Mouse (Mus musculus): ENCODE results near the gene Ahsa2. TPM values are rescaled to one million over a fixed set of nuclear protein-coding genes. Genes with fewer than 3 reads are reported as not detected.
"Not testable (repeated sequence)": the region's sequence is repeated elsewhere in the genome, so short reads cannot be mapped to it uniquely, and the experiment has no call there.

Gene Ahsa2
- polyA plus RNA-seq, 2 experiments = 73.2 to 77.9 TPM

DNA sequence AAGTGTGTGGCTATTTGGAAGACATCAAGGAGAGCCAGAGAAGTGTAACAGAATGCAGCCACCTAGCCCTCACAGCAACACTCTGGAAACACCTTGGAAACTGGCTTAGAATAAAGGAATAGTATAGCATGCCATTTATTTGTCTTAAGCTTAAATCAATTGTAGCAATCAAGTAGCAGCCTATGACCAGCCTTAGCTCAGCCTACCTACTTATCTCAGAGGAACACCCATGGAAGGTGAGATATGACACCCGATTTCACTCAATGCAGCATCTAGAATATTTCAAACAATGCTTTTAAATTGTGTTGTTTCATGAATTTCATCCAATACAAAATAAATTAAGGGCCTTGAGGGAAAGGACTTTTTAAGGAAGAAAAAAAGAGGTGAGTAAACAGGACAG, 7.9 kb downstream of the Ahsa2 start:
- H3K9ac ChIP-seq (ENCODE audit: low read depth, low read length, severe bottlenecking) = no peak overlapping the region
- 91% methylated on average over 1 of the region's 1 CpGs for WGBS
- no peak overlapping the region for H3K27ac ChIP-seq (replicated peaks; ENCODE audit: low read depth, low read length)
- H3K27me3 ChIP-seq (ENCODE audit: control insufficient read depth, insufficient read depth, low read length) = no peaks in the 10 kb centered on the region
- H3K4me2 ChIP-seq (replicated peaks; ENCODE audit: low read depth, low read length, severe bottlenecking) = no peak overlapping the region
- ATAC-seq (ENCODE audit: low FRiP score, low read depth) (no peak), DNase-seq (ENCODE audit: low spot score) (no peak)
- no peaks in the 10 kb centered on the region for H3K9me3 ChIP-seq (ENCODE audit: control insufficient read depth, low read length)
- TF ChIP-seq POLR2A (IDR thresholded peaks at IDR 0.05; ENCODE audit: borderline replicate concordance, extremely low read depth, insufficient read depth, insufficient read length) = no peak
- no peak overlapping the region for H3K4me3 ChIP-seq (replicated peaks; ENCODE audit: low read length)
- no peaks in the 10 kb centered on the region for H3K4me1 ChIP-seq (ENCODE audit: control insufficient read depth, insufficient read depth, low read length)
- peaks cover 93% of the 10 kb centered on the region for H3K36me3 ChIP-seq (ENCODE audit: control insufficient read depth, insufficient read depth, low read length)

DNA sequence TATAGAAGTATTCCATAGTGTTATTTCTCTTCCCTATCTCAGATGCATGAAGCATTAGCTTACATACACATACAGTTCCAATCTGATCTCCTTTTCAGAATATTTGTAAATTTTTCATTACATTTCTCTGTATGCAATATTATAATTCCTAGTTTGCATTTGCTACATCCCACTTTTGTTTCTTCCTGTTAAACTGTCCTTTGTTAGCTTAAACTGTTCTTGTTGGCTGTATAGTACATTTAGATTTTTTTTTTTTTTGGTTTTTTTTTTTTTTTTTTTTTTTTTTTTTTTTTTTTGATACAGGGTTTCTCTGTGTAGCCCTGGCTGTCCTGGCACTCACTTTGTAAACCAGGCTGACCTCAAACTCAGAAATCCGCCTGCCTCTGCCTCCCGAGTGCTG, 32.0 kb downstream of the Ahsa2 start:
- not testable (repeated sequence) for ATAC-seq (ENCODE audit: low FRiP score, low read depth)

More for the DNA sequence above, 32.0 kb downstream of the Ahsa2 start:
- H3K4me3 ChIP-seq (replicated peaks; ENCODE audit: low read length); H3K4me1 ChIP-seq (ENCODE audit: control insufficient read depth, insufficient read depth, low read length); H3K27me3 ChIP-seq (ENCODE audit: control insufficient read depth, insufficient read depth, low read length); H3K9ac ChIP-seq (ENCODE audit: low read depth, low read length, severe bottlenecking); H3K27ac ChIP-seq (replicated peaks; ENCODE audit: low read depth, low read length); DNase-seq (ENCODE audit: low spot score); H3K9me3 ChIP-seq (ENCODE audit: control insufficient read depth, low read length); H3K4me2 ChIP-seq (replicated peaks; ENCODE audit: low read depth, low read length, severe bottlenecking): not testable (repeated sequence)
- peaks cover 63% of the 10 kb centered on the region for H3K36me3 ChIP-seq (ENCODE audit: control insufficient read depth, insufficient read depth, low read length)
- 97% methylated on average over 2 of the region's 2 CpGs for WGBS

Small RNA genes within 50 kb of the gene (microRNA-seq; reads per million reads assigned to microRNA genes)
- not detected for gene Gm47279

Other genes with a start within 250 kb of the Ahsa2 start
- gene Xpo1, start 242.0 kb downstream of the Ahsa2 start, polyA plus RNA-seq (2012; rRNA removed) = 88.8 and 105 TPM in 2 replicates
- 113 and 120 TPM in 2 replicates for gene Xpo1, start 242.0 kb downstream of the Ahsa2 start, polyA plus RNA-seq (2014; fragmentation: Nextera tagmentation; extraction: Ambion mirVana)
- gene Usp34, start 191.1 kb downstream of the Ahsa2 start, polyA plus RNA-seq (2012; rRNA removed) = 36.7 and 37.4 TPM in 2 replicates
- gene Usp34, start 191.1 kb downstream of the Ahsa2 start, polyA plus RNA-seq (2014; fragmentation: Nextera tagmentation; extraction: Ambion mirVana) = 42.6 and 42.9 TPM in 2 replicates
- gene 1700093K21Rik, start 23.1 kb upstream of the Ahsa2 start, polyA plus RNA-seq (2012; rRNA removed) = 0.41 and 0.60 TPM in 2 replicates
- gene 1700093K21Rik, start 23.1 kb upstream of the Ahsa2 start, polyA plus RNA-seq (2014; fragmentation: Nextera tagmentation; extraction: Ambion mirVana) = 0.26 TPM in 1 of 2 replicates, not detected in the other
- 8.6 and 10.6 TPM in 2 replicates for gene 0610010F05Rik, start 135.6 kb upstream of the Ahsa2 start, polyA plus RNA-seq (2012; rRNA removed)
- gene 0610010F05Rik, start 135.6 kb upstream of the Ahsa2 start, polyA plus RNA-seq (2014; fragmentation: Nextera tagmentation; extraction: Ambion mirVana) = 22.1 and 22.4 TPM in 2 replicates
- gene Pus10, start 167.6 kb upstream of the Ahsa2 start, polyA plus RNA-seq (2012; rRNA removed) = 12.2 and 14.4 TPM in 2 replicates
- gene Pus10, start 167.6 kb upstream of the Ahsa2 start, polyA plus RNA-seq (2014; fragmentation: Nextera tagmentation; extraction: Ambion mirVana) = 23.5 and 23.8 TPM in 2 replicates
- 13.0 and 15.2 TPM in 2 replicates for gene Pex13, start 167.9 kb upstream of the Ahsa2 start, polyA plus RNA-seq (2012; rRNA removed)
- gene Pex13, start 167.9 kb upstream of the Ahsa2 start, polyA plus RNA-seq (2014; fragmentation: Nextera tagmentation; extraction: Ambion mirVana) = 36.3 and 44.4 TPM in 2 replicates

Data from limb, embryonic 14.5 days (tissue).